Mouse (Mus musculus) heart, postnatal 0 days (tissue): Measurements from ENCODE around the gene Syn2.

Experiments
- CTCF ChIP-seq: IDR thresholded peaks from 2 replicates; pipeline ENCODE4 v1.5.1; 2016; ENCODE audit warnings: antibody characterized with exemption, control low read depth, low read depth
- EP300 ChIP-seq: IDR thresholded peaks from 2 replicates; pipeline ENCODE4 v1.6.1; 2016; ENCODE audit warnings: antibody characterized with exemption, low read depth

DNA sequence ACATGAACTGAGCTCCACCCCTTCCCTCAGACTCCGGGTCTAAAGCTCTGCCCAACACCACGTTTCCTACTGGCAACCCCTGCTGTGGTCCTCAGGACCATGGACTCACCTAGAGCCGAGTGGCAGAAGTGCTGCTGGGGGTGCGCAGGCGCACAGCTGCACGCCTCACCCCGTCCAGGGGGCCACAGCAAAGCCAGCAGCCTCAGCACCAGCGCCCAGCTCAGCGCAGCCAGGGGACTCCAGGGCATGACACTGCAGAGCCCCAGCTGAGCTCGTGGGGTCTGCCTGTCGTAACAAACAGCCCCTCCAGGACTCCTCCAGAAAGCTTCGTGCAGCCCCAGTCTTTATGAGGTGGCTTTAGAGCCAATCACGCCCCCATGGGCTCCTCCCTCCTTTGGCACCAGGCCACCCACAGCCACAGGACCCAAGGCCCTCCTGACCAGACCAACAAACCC lies 116.9 kb downstream of the Syn2 start:
- TF ChIP-seq CTCF (no peak), EP300 (no peak)
